Mouse (Mus musculus): ENCODE data around the gene Wnk1. TPM values are rescaled to one million over a fixed set of nuclear protein-coding genes. Genes with fewer than 3 reads are reported as not detected.
A peak's percentile ranks its signal among the peaks of the same experiment; 100 is the strongest.

Gene Wnk1
- polyA plus RNA-seq, 1 experiment, result 131 TPM

GRCm38 (mm10) chr6:120055666-120056540, 17.4 kb upstream of the Wnk1 start:
- Histone ChIP-seq H3K4me1 (ENCODE audit: control insufficient read depth, insufficient read depth, low read length) (peaks cover 3% of the 10 kb centered on the region; the same call in 1 of the 2 replicates), H3K4me3 (replicated peaks; ENCODE audit: control insufficient read depth, low read depth, low read length) (no peak overlapping the region), H3K27ac (ENCODE audit: control insufficient read depth, insufficient read depth, low read depth, low read length, poor library complexity) (peak overlapping the region; percentile 75)
- 34% methylated on average over 2 of the region's 2 CpGs for WGBS
- no peak for TF ChIP-seq CTCF (IDR thresholded peaks at IDR 0.05; ENCODE audit: control insufficient read depth, insufficient read depth, low read length)
- no peak for TF ChIP-seq POLR2A (IDR thresholded peaks at IDR 0.05; ENCODE audit: borderline replicate concordance, control insufficient read depth, low read depth, low read length)

DNA sequence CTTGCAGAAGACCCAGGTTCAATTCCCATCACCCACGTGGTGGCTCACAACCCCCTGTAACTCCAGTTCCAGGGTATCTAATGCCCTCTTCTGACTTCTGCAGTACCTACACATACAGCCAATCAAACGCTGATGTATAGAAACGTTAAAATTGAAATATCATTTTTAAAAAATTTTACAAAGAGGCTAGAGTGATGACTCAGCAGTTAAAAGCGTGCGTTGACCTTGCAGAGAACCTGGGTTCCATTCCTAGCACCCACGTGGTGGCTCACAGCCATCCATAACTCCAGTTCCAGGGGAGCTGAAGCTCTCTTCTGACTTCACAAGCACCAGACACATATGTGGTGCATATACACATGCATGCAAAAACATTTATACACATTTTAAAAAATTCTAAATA, 15.9 kb upstream of the Wnk1 start:
- Histone ChIP-seq H3K4me3 (replicated peaks; ENCODE audit: control insufficient read depth, low read depth, low read length) (no peak overlapping the region), H3K27ac (ENCODE audit: control insufficient read depth, insufficient read depth, low read depth, low read length, poor library complexity) (no peak overlapping the region), H3K4me1 (ENCODE audit: control insufficient read depth, insufficient read depth, low read length) (peaks cover 3% of the 10 kb centered on the region; the same call in 1 of the 2 replicates)
- TF ChIP-seq CTCF (IDR thresholded peaks at IDR 0.05; ENCODE audit: control insufficient read depth, insufficient read depth, low read length), result no peak
- no peak for TF ChIP-seq POLR2A (IDR thresholded peaks at IDR 0.05; ENCODE audit: borderline replicate concordance, control insufficient read depth, low read depth, low read length)
- 82% methylated on average over 6 of the region's 6 CpGs for WGBS

- Histone ChIP-seq H3K4me1 (ENCODE audit: control insufficient read depth, insufficient read depth, low read length) (peaks cover 1% of the 10 kb centered on the region; the same call in 1 of the 2 replicates), H3K27ac (ENCODE audit: control insufficient read depth, insufficient read depth, low read depth, low read length, poor library complexity) (no peak overlapping the region), H3K4me3 (replicated peaks; ENCODE audit: control insufficient read depth, low read depth, low read length) (no peak overlapping the region)
- TF ChIP-seq CTCF (IDR thresholded peaks at IDR 0.05; ENCODE audit: control insufficient read depth, insufficient read depth, low read length) (no peak), POLR2A (IDR thresholded peaks at IDR 0.05; ENCODE audit: borderline replicate concordance, control insufficient read depth, low read depth, low read length) (no peak)
- 51% methylated on average over 7 of the region's 7 CpGs for WGBS
These were observed 9.3 kb upstream of the Wnk1 start for GRCm38 (mm10) chr6:120047705-120048292.

- 83% methylated on average over 4 of the region's 4 CpGs for WGBS
- TF ChIP-seq CTCF (IDR thresholded peaks at IDR 0.05; ENCODE audit: control insufficient read depth, insufficient read depth, low read length) (no peak), POLR2A (IDR thresholded peaks at IDR 0.05; ENCODE audit: borderline replicate concordance, control insufficient read depth, low read depth, low read length) (no peak)
- H3K4me3 ChIP-seq (replicated peaks; ENCODE audit: control insufficient read depth, low read depth, low read length), result no peak overlapping the region
- no peak overlapping the region for H3K27ac ChIP-seq (ENCODE audit: control insufficient read depth, insufficient read depth, low read depth, low read length, poor library complexity)
- H3K4me1 ChIP-seq (ENCODE audit: control insufficient read depth, insufficient read depth, low read length), result peaks cover 2% of the 10 kb centered on the region; the same call in 1 of the 2 replicates
These were observed 6.9 kb upstream of the Wnk1 start for GRCm38 (mm10) chr6:120045406-120045805.

GRCm38 (mm10) chr6:120042632-120043220, 4.3 kb upstream of the Wnk1 start:
- TF ChIP-seq POLR2A (IDR thresholded peaks at IDR 0.05; ENCODE audit: borderline replicate concordance, control insufficient read depth, low read depth, low read length), result no peak
- no peak for TF ChIP-seq CTCF (IDR thresholded peaks at IDR 0.05; ENCODE audit: control insufficient read depth, insufficient read depth, low read length)
- H3K4me3 ChIP-seq (replicated peaks; ENCODE audit: control insufficient read depth, low read depth, low read length), result no peak overlapping the region
- WGBS, result 6% methylated on average over 1 of the region's 1 CpGs
- H3K4me1 ChIP-seq (ENCODE audit: control insufficient read depth, insufficient read depth, low read length), result peaks cover 2% of the 10 kb centered on the region; the same call in 1 of the 2 replicates
- peak overlapping the region; percentile 87; the same call in 1 of the 2 replicates for H3K27ac ChIP-seq (ENCODE audit: control insufficient read depth, insufficient read depth, low read depth, low read length, poor library complexity)

- no peak overlapping the region for H3K4me3 ChIP-seq (replicated peaks; ENCODE audit: control insufficient read depth, low read depth, low read length)
- peaks cover 2% of the 10 kb centered on the region; the same call in 1 of the 2 replicates for H3K4me1 ChIP-seq (ENCODE audit: control insufficient read depth, insufficient read depth, low read length)
- no peak overlapping the region for H3K27ac ChIP-seq (ENCODE audit: control insufficient read depth, insufficient read depth, low read depth, low read length, poor library complexity)
- TF ChIP-seq CTCF (IDR thresholded peaks at IDR 0.05; ENCODE audit: control insufficient read depth, insufficient read depth, low read length) (no peak), POLR2A (IDR thresholded peaks at IDR 0.05; ENCODE audit: borderline replicate concordance, control insufficient read depth, low read depth, low read length) (no peak)
- WGBS, result 86% methylated on average over 4 of the region's 4 CpGs
These were observed 2.0 kb upstream of the Wnk1 start for GRCm38 (mm10) chr6:120040557-120040857.

- H3K4me3 ChIP-seq (replicated peaks; ENCODE audit: control insufficient read depth, low read depth, low read length), result peak overlapping the region; percentile 69
- peak overlapping the region; percentile 88 for H3K27ac ChIP-seq (ENCODE audit: control insufficient read depth, insufficient read depth, low read depth, low read length, poor library complexity)
- WGBS, result under 1% methylated on average over 24 of the region's 24 CpGs
- H3K4me1 ChIP-seq (ENCODE audit: control insufficient read depth, insufficient read depth, low read length), result peaks cover 2% of the 10 kb centered on the region
- TF ChIP-seq POLR2A (IDR thresholded peaks at IDR 0.05; ENCODE audit: borderline replicate concordance, control insufficient read depth, low read depth, low read length), result peak; percentile 91
- TF ChIP-seq CTCF (IDR thresholded peaks at IDR 0.05; ENCODE audit: control insufficient read depth, insufficient read depth, low read length), result peak; percentile 60
These were observed 1.4 kb upstream of the Wnk1 start for GRCm38 (mm10) chr6:120039668-120040556.
